Mouse (Mus musculus) embryonic facial prominence, embryonic 15.5 days (tissue): ENCODE measurements around the gene Ahcyl1. TPM values are rescaled to one million over a fixed set of nuclear protein-coding genes. Genes with fewer than 3 reads are reported as not detected.

Experiments
- polyA plus RNA-seq: library from polyadenylated mRNA; unstranded; fragments of >200 nt; fragmentation: Nextera tagmentation; extraction: Ambion mirVana; gene quantifications from 2 replicates; pipeline ENCODE4 v1.2.1, GENCODE M21; 2015

The Ahcyl1 gene
- polyA plus RNA-seq, 1 experiment from 2014 or later, result 85.2 TPM

Other genes starting within 250 kb of the Ahcyl1 start
- gene Kcnc4, start 237.0 kb downstream of the Ahcyl1 start, polyA plus RNA-seq, result 0.53 and 0.76 TPM in 2 replicates
- gene Slc6a17, start 178.5 kb downstream of the Ahcyl1 start, polyA plus RNA-seq, result 6.7 and 8.0 TPM in 2 replicates
- 0.12 TPM in 1 of 2 replicates, not detected in the other for gene Ubl4b, start 141.5 kb downstream of the Ahcyl1 start, polyA plus RNA-seq
- gene Alx3, start 101.5 kb downstream of the Ahcyl1 start, polyA plus RNA-seq, result 17.2 and 20.1 TPM in 2 replicates
- not detected in 2 replicates for gene Gm10961, start 65.2 kb downstream of the Ahcyl1 start, polyA plus RNA-seq
- 52.4 and 55.8 TPM in 2 replicates for gene Strip1, start 64.9 kb downstream of the Ahcyl1 start, polyA plus RNA-seq
- 18.0 and 18.5 TPM in 2 replicates for gene Csf1, start 63.9 kb upstream of the Ahcyl1 start, polyA plus RNA-seq
- not detected in 2 replicates for gene Eps8l3, start 180.7 kb upstream of the Ahcyl1 start, polyA plus RNA-seq
- gene Gstm5, start 199.3 kb upstream of the Ahcyl1 start, polyA plus RNA-seq, result 213 and 231 TPM in 2 replicates
- 13.7 and 14.4 TPM in 2 replicates for gene Gstm7, start 235.3 kb upstream of the Ahcyl1 start, polyA plus RNA-seq
- gene Gstm6, start 247.2 kb upstream of the Ahcyl1 start, polyA plus RNA-seq, result 6.6 and 6.7 TPM in 2 replicates